Mouse (Mus musculus) ovary, adult 2 months (tissue): Measurements from ENCODE around the gene Tmem158. TPM values are rescaled to one million over a fixed set of nuclear protein-coding genes. Genes with fewer than 3 reads are reported as not detected.

Experiments used
- polyA plus RNA-seq: library from polyadenylated mRNA; depleted of rRNA; stranded (reverse); fragments of >200 nt; gene quantifications from 2 replicates; pipeline ENCODE4 v1.2.3, GENCODE M21; 2012; rRNA removed

The Tmem158 gene
- polyA plus RNA-seq: 85.7 and 178 TPM in 2 replicates

DNA sequence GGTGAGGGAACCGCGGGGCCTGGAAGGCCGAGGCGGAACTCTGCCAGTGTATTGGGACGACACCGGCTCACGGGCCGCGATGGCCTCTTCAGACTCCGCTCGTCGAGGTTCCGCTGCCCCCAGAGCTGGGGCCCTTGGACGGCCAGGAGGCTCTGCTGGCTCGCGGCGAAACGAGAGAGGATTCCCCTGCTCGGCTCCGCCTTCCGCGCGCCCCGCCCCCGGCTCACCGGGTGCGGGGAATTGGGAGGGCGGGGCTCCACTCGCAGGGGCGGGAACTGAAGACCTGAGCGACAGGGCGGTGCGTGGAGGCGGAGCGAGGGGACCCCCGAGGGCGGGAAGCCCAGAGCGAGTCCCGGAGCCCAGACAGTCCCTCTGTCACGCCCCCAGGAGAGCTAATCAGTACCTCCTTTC lies at the start of gene Tmem158:
TSS of gene Tmem158 (minus strand) at position 154 of the 411 bp plus-strand sequence.

DNA sequence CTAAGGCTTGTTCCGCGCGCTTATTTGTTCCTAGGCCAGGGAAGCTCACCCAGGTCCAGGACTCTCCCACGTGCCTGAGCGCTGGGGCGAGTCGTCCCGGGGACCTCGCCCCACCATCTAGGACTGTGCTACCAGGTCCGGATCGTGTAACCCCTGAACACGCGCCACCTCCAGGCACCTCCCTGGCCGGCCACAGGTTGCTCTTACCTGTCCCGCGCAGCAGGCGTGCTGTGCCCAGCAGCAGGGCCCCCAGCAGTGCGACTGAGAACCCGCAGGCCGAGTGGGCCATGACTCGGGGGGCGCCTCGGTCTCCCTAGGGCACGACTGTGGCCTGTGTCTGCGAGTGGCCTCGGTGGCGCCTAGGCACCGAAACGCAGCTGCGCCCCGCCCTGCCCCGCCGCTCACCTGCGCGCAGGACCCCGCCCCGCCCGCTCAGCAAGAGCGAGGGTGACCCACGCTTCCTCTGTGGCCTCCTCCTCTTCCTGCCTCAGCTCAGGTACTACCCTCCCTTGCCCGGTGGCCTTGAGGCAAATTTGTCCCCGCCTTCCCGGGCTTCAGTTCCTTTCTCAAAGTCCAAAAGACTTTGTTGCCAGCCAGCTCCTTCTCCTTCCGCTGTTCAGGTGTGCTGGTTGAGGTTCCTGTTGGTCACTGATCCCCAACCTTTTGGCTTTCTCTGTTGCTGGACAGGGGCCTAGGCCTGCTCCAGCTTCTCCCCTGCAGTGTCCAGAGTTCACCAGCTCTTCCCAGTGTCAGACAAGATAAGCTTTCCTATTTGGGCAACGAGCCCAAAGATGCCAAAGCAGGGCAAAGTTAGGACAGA lies 44.7 kb downstream of the Tmem158 start, which contains the start of gene Cdcp1:
TSS of gene Cdcp1 (minus strand) at position 418 of the 820 bp plus-strand sequence.

Other genes with a start within 250 kb of the Tmem158 start
- 28.2 and 34.1 TPM in 2 replicates for gene Tmem42, start 239.4 kb downstream of the Tmem158 start, polyA plus RNA-seq
- gene Tgm4, start 226.0 kb downstream of the Tmem158 start, polyA plus RNA-seq: 0.15 and 0.24 TPM in 2 replicates
- 251 and 334 TPM in 2 replicates for gene Zdhhc3, start 147.6 kb downstream of the Tmem158 start, polyA plus RNA-seq
- gene Exosc7, start 147.5 kb downstream of the Tmem158 start, polyA plus RNA-seq: 30.1 and 33.1 TPM in 2 replicates
- gene Clec3b, start 109.8 kb downstream of the Tmem158 start, polyA plus RNA-seq: 89.9 and 107 TPM in 2 replicates
- gene Cdcp1, start 44.7 kb downstream of the Tmem158 start, polyA plus RNA-seq: 9.1 and 9.4 TPM in 2 replicates
- 41.6 and 44.1 TPM in 2 replicates for gene Lars2, start 106.2 kb upstream of the Tmem158 start, polyA plus RNA-seq
- gene Limd1, start 217.9 kb upstream of the Tmem158 start, polyA plus RNA-seq: 48.8 and 65.1 TPM in 2 replicates